Mouse (Mus musculus) lung, adult 2 months (tissue): ENCODE data around the gene Gm49325.

Experiments
- CTCF ChIP-seq: fragments of 200-500 bp; IDR thresholded peaks from 2 replicates; pipeline ENCODE4 v1.5.1; 2011; ENCODE audit warnings: mild to moderate bottlenecking, low read length, control low read depth; ENCODE audit not compliant: insufficient read depth
- POLR2A ChIP-seq: fragments of 200-500 bp; IDR thresholded peaks from 2 replicates; pipeline ENCODE4 v1.6.1; 2011; ENCODE audit warnings: low read depth, mild to moderate bottlenecking, control low read depth, low read length, borderline replicate concordance; ENCODE audit errors: extremely low read depth

- no peak for TF ChIP-seq POLR2A
- TF ChIP-seq CTCF, result no peak
Measured at GRCm38 (mm10) chr10:77636234-77636922, 30.4 kb downstream of the Gm49325 start.
